Mouse (Mus musculus) C2C12 (cell line): ENCODE data around the gene Ripk3.

ENCODE experiments used
- CEBPB ChIP-seq: IDR thresholded peaks from one replicate; pipeline ENCODE4 v1.6.1; 2011; ENCODE audit warnings: low read depth, mild to moderate bottlenecking, control low read depth, moderate library complexity
- CTCF ChIP-seq: IDR thresholded peaks from one replicate; pipeline ENCODE4 v1.5.1; 2011; ENCODE audit not compliant: control insufficient read depth, insufficient read depth, insufficient read length
- MAX ChIP-seq: IDR thresholded peaks from one replicate; pipeline ENCODE4 v1.6.1; 2011; ENCODE audit warnings: mild to moderate bottlenecking, control low read depth
- MYOD1 ChIP-seq: IDR thresholded peaks from one replicate; pipeline ENCODE4 v1.6.1; 2011; ENCODE audit warnings: low read depth; ENCODE audit not compliant: control insufficient read depth, insufficient read length
- MYOG ChIP-seq: IDR thresholded peaks from one replicate; pipeline ENCODE4 v1.6.1; 2011; ENCODE audit not compliant: control insufficient read depth, insufficient read length; ENCODE audit errors: extremely low read depth
- USF1 ChIP-seq: IDR thresholded peaks from one replicate; pipeline ENCODE4 v1.6.1; 2011; ENCODE audit warnings: low read depth, mild to moderate bottlenecking, control low read depth, moderate library complexity

GRCm38 (mm10) chr14:55814885-55815284, 26.2 kb upstream of the Ripk3 start:
- no peak for TF ChIP-seq CTCF
- no peak for TF ChIP-seq MYOG
- no peak for TF ChIP-seq USF1
- no peak for TF ChIP-seq CEBPB
- no peak for TF ChIP-seq MAX
- TF ChIP-seq MYOD1, result no peak
